Mouse (Mus musculus): Measurements from ENCODE around the gene Gm11938. TPM values are rescaled to one million over a fixed set of nuclear protein-coding genes. Genes with fewer than 3 reads are reported as not detected.

Gene Gm11938
- polyA plus RNA-seq, 1 experiment: 1.3 TPM

DNA sequence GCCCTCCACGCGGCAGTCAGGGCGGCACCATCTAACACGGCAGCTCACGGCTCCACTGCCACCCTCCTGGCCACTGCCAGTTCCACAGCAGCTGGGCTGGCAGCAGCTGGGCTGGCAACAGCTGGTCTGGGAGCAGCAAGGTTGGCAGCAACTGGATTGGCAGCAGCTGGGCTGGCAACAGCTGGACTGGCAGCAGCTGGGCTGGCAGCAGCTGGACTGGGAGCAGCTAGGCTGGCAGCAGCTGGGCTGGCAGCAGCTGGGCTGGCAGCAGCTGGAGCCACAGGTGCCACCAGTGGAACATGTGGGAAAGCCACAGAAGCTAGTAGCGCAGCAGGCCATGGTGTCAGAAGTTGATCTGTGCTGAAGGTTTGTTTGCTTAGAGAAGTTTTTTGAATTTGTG lies 12.1 kb downstream of the Gm11938 start, which contains the start of gene Krtap1-3:
Gene Krtap1-3, minus strand, starts transcription at position 359 of the 400 bp plus-strand sequence.
- 74% methylated on average over 6 of the region's 6 CpGs for WGBS
- no peak within 1 kb of the TSS for H3K4me3 ChIP-seq (ENCODE audit: low read depth, low read length)
- no peak for TF ChIP-seq POLR2A (IDR thresholded peaks at IDR 0.05; ENCODE audit: low read depth, low read length)

GRCm38 (mm10) chr11:99585096-99585495 lies 18.0 kb downstream of the Gm11938 start:
- Histone ChIP-seq H3K27ac (ENCODE audit: insufficient read depth, low read depth, low read length) (no peak overlapping the region), H3K27me3 (ENCODE audit: control insufficient read depth, insufficient read depth, low read length) (no peaks in the 10 kb centered on the region), H3K4me1 (ENCODE audit: control insufficient read depth, insufficient read depth, insufficient read length, low read length) (no peaks in the 10 kb centered on the region), H3K4me3 (ENCODE audit: low read depth, low read length) (no peak overlapping the region), H3K36me3 (ENCODE audit: control insufficient read depth, insufficient read depth, low read length) (no peaks in the 10 kb centered on the region)
- TF ChIP-seq POLR2A (IDR thresholded peaks at IDR 0.05; ENCODE audit: low read depth, low read length) (no peak), CTCF (IDR thresholded peaks at IDR 0.05; ENCODE audit: extremely low read depth, insufficient read length, insufficient replicate concordance, low read depth, low read length) (no peak)
- 71% methylated on average over 7 of the region's 7 CpGs for WGBS

More for the DNA sequence above, 12.1 kb downstream of the Gm11938 start, which contains the start of gene Krtap1-3:
- no peaks in the 10 kb centered on the region for H3K27me3 ChIP-seq (ENCODE audit: control insufficient read depth, insufficient read depth, low read length)
- no peak within 1 kb of the TSS for H3K27ac ChIP-seq (ENCODE audit: insufficient read depth, low read depth, low read length)
- H3K36me3 ChIP-seq (ENCODE audit: control insufficient read depth, insufficient read depth, low read length): no peaks in the 10 kb centered on the region
- H3K4me1 ChIP-seq (ENCODE audit: control insufficient read depth, insufficient read depth, insufficient read length, low read length): peaks cover 4% of the 10 kb centered on the region; the same call in 1 of the 2 replicates

- TF ChIP-seq POLR2A (IDR thresholded peaks at IDR 0.05; ENCODE audit: low read depth, low read length) (no peak), CTCF (IDR thresholded peaks at IDR 0.05; ENCODE audit: extremely low read depth, insufficient read length, insufficient replicate concordance, low read depth, low read length) (no peak)
Observed at GRCm38 (mm10) chr11:99583245-99583704, 19.8 kb downstream of the Gm11938 start, which contains the start of gene Krtap1-4. TSS of gene Krtap1-4 (minus strand) at chr11:99583654.

GRCm38 (mm10) chr11:99581564-99581963 lies 21.5 kb downstream of the Gm11938 start:
- 77% methylated on average over 6 of the region's 6 CpGs for WGBS
- H3K27me3 ChIP-seq (ENCODE audit: control insufficient read depth, insufficient read depth, low read length): no peaks in the 10 kb centered on the region
- TF ChIP-seq POLR2A (IDR thresholded peaks at IDR 0.05; ENCODE audit: low read depth, low read length): no peak
- TF ChIP-seq CTCF (IDR thresholded peaks at IDR 0.05; ENCODE audit: extremely low read depth, insufficient read length, insufficient replicate concordance, low read depth, low read length): no peak
- H3K36me3 ChIP-seq (ENCODE audit: control insufficient read depth, insufficient read depth, low read length): no peaks in the 10 kb centered on the region
- no peak overlapping the region for H3K4me3 ChIP-seq (ENCODE audit: low read depth, low read length)
- H3K27ac ChIP-seq (ENCODE audit: insufficient read depth, low read depth, low read length): no peak overlapping the region
- H3K4me1 ChIP-seq (ENCODE audit: control insufficient read depth, insufficient read depth, insufficient read length, low read length): no peaks in the 10 kb centered on the region

More at GRCm38 (mm10) chr11:99583245-99583704, 19.8 kb downstream of the Gm11938 start, which contains the start of gene Krtap1-4:
- H3K27me3 ChIP-seq (ENCODE audit: control insufficient read depth, insufficient read depth, low read length): no peaks in the 10 kb centered on the region
- WGBS: 70% methylated on average over 5 of the region's 5 CpGs
- H3K27ac ChIP-seq (ENCODE audit: insufficient read depth, low read depth, low read length): no peak within 1 kb of the TSS
- H3K36me3 ChIP-seq (ENCODE audit: control insufficient read depth, insufficient read depth, low read length): no peaks in the 10 kb centered on the region
- H3K4me1 ChIP-seq (ENCODE audit: control insufficient read depth, insufficient read depth, insufficient read length, low read length): no peaks in the 10 kb centered on the region
- H3K4me3 ChIP-seq (ENCODE audit: low read depth, low read length): no peak within 1 kb of the TSS

DNA sequence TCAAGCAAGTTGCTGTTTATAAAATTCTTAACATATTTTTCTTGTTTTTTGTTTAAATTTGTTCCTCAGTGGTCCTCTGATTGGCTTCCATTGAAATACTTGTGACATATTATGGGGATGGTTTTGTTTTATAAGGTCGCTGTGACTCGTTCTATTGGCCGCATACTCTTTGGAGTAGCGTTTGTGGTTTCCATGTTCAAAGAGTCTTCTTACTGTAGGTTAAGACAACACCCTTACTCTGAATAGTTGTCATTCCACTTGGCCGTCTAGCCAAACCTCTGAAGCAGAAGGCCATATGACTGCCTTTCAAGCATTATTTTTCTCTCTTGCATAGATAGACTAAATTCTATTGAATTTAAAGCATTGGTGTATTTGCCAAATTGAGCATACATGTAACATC lies 22.1 kb downstream of the Gm11938 start:
- no peak overlapping the region for H3K27ac ChIP-seq (ENCODE audit: insufficient read depth, low read depth, low read length)
- H3K4me1 ChIP-seq (ENCODE audit: control insufficient read depth, insufficient read depth, insufficient read length, low read length): no peaks in the 10 kb centered on the region
- H3K4me3 ChIP-seq (ENCODE audit: low read depth, low read length): no peak overlapping the region
- H3K27me3 ChIP-seq (ENCODE audit: control insufficient read depth, insufficient read depth, low read length): no peaks in the 10 kb centered on the region
- no peak for TF ChIP-seq CTCF (IDR thresholded peaks at IDR 0.05; ENCODE audit: extremely low read depth, insufficient read length, insufficient replicate concordance, low read depth, low read length)
- no peak for TF ChIP-seq POLR2A (IDR thresholded peaks at IDR 0.05; ENCODE audit: low read depth, low read length)
- 92% methylated on average over 5 of the region's 5 CpGs for WGBS
- no peaks in the 10 kb centered on the region for H3K36me3 ChIP-seq (ENCODE audit: control insufficient read depth, insufficient read depth, low read length)

DNA sequence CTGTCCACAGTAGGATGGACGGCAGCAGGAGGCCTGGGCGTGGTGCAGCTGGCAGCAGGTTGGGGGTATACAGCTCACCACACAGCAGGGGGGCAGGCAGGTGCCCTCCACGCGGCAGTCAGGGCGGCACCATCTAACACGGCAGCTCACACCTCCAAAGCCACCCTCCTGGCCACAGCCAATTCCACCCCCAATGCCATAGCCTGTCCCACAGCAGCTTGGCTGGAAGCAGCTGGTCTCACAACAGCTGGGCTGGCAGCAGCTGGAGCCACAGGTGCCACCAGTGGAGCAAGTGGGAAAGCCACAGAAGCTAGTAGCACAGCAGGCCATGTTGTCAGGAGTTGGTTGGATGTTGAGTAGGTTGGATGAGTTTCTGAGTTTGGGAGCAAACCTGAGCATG lies 22.5 kb downstream of the Gm11938 start, which contains the start of gene Krtap1-5:
Gene Krtap1-5, minus strand, starts transcription at position 381 of the 400 bp plus-strand sequence.
- Histone ChIP-seq H3K27ac (ENCODE audit: insufficient read depth, low read depth, low read length) (no peak within 1 kb of the TSS), H3K4me3 (ENCODE audit: low read depth, low read length) (no peak within 1 kb of the TSS)
- WGBS: 78% methylated on average over 6 of the region's 6 CpGs

DNA sequence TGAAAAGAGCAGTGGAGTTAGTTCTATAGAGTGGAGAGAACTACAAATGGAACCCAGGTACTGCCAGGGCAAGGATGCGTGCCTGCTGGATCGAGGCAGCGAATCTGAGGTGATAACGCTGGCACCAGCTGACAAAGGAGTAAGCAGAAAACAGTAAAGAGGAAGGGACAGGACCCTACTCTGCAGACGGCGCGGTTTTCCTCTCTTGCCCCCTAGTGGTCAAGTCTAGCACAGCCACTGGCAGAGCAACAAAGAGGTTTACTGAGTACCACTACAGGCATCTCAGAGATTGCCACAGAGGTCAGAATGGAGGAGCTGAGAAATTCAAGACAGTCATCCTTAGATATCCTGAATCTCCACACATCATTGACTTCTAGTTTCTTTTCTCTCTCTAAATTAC lies 29.0 kb downstream of the Gm11938 start:
- WGBS: 1% methylated on average over 7 of the region's 7 CpGs
- Histone ChIP-seq H3K27ac (ENCODE audit: insufficient read depth, low read depth, low read length) (no peak overlapping the region), H3K4me3 (ENCODE audit: low read depth, low read length) (no peak overlapping the region), H3K36me3 (ENCODE audit: control insufficient read depth, insufficient read depth, low read length) (no peaks in the 10 kb centered on the region), H3K4me1 (ENCODE audit: control insufficient read depth, insufficient read depth, insufficient read length, low read length) (peaks cover 2% of the 10 kb centered on the region; the same call in 1 of the 2 replicates), H3K27me3 (ENCODE audit: control insufficient read depth, insufficient read depth, low read length) (no peaks in the 10 kb centered on the region)
- TF ChIP-seq POLR2A (IDR thresholded peaks at IDR 0.05; ENCODE audit: low read depth, low read length): no peak
- peak; percentile 87; the same call in 1 of the 2 replicates for TF ChIP-seq CTCF (IDR thresholded peaks at IDR 0.05; ENCODE audit: extremely low read depth, insufficient read length, insufficient replicate concordance, low read depth, low read length)

More for the DNA sequence above, 22.5 kb downstream of the Gm11938 start, which contains the start of gene Krtap1-5:
- H3K27me3 ChIP-seq (ENCODE audit: control insufficient read depth, insufficient read depth, low read length): no peaks in the 10 kb centered on the region
- no peaks in the 10 kb centered on the region for H3K36me3 ChIP-seq (ENCODE audit: control insufficient read depth, insufficient read depth, low read length)
- H3K4me1 ChIP-seq (ENCODE audit: control insufficient read depth, insufficient read depth, insufficient read length, low read length): no peaks in the 10 kb centered on the region
- no peak for TF ChIP-seq POLR2A (IDR thresholded peaks at IDR 0.05; ENCODE audit: low read depth, low read length)
- no peak for TF ChIP-seq CTCF (IDR thresholded peaks at IDR 0.05; ENCODE audit: extremely low read depth, insufficient read length, insufficient replicate concordance, low read depth, low read length)
